Mouse (Mus musculus) heart, postnatal 0 days (tissue): ENCODE measurements around the gene Ube2n. TPM values are rescaled to one million over a fixed set of nuclear protein-coding genes. Genes with fewer than 3 reads are reported as not detected.

Experiments used
- ATAC-seq: fragments of 200-750 bp; cut with Nextera tagmentation; 2 replicates; pipeline ENCODE4 v1.8.0; 2017; ENCODE audit warnings: low read depth, moderate number of reproducible peaks, moderate library complexity; ENCODE audit not compliant: insufficient read depth
- DNase-seq: peaks from one replicate; pipeline ENCODE4 v3.0.0-alpha.2; 2016; ENCODE audit warnings: low spot score
- H3K27ac ChIP-seq: fragments of 300-500 bp; sonication (generic); 2 replicates; pipeline ENCODE4 v1.5.1; 2014; ENCODE audit warnings: low read depth, mild to moderate bottlenecking
- H3K27me3 ChIP-seq: fragments of 300-500 bp; sonication (generic); 2 replicates; pipeline ENCODE4 v1.6.1; 2014; ENCODE audit warnings: low read length, mixed read lengths; ENCODE audit not compliant: control insufficient read depth, insufficient read depth
- H3K36me3 ChIP-seq: fragments of 300-500 bp; sonication (generic); replicated peaks from 2 replicates; pipeline ENCODE4 v1.6.1; 2014; ENCODE audit warnings: low read length, mixed read lengths; ENCODE audit not compliant: control insufficient read depth, insufficient read depth
- H3K4me1 ChIP-seq: fragments of 300-500 bp; sonication (generic); 2 replicates; pipeline ENCODE4 v1.6.1; 2014; ENCODE audit warnings: antibody characterized with exemption; ENCODE audit not compliant: control insufficient read depth, insufficient read depth
- H3K4me2 ChIP-seq: fragments of 300-500 bp; sonication (generic); 2 replicates; pipeline ENCODE4 v1.6.1; 2014; ENCODE audit warnings: low read depth, mild to moderate bottlenecking, low read length, moderate library complexity
- H3K4me3 ChIP-seq: fragments of 300-500 bp; sonication (generic); 2 replicates; pipeline ENCODE4 v1.5.1; 2014; ENCODE audit warnings: low read depth, low read length
- H3K9ac ChIP-seq: fragments of 300-500 bp; sonication (generic); replicated peaks from 2 replicates; pipeline ENCODE4 v1.6.1; 2014; ENCODE audit warnings: low read depth, low read length, mixed read lengths
- H3K9me3 ChIP-seq: fragments of 300-500 bp; sonication (generic); replicated peaks from 2 replicates; pipeline ENCODE4 v1.6.1; 2016; ENCODE audit warnings: low read length; ENCODE audit not compliant: control insufficient read depth
- CTCF ChIP-seq: IDR thresholded peaks from 2 replicates; pipeline ENCODE4 v1.5.1; 2016; ENCODE audit warnings: antibody characterized with exemption, control low read depth, low read depth
- EP300 ChIP-seq: IDR thresholded peaks from 2 replicates; pipeline ENCODE4 v1.6.1; 2016; ENCODE audit warnings: antibody characterized with exemption, low read depth
- WGBS: fragments of 180-500 bp; shearing (Covaris S2); extraction: QIAGEN DNeasy Blood & Tissue Kit; methylation state at CpG from one replicate; pipeline ENCODE4 v1.1.7; 2014; 5-methylcytosine and 5-hydroxymethylcytosine counted together
- microRNA-seq: library from miRNA; unstranded; fragments of <30 nt; microRNA quantifications from one replicate; pipeline ENCODE4, GENCODE M21; 2016
- polyA plus RNA-seq: library from polyadenylated mRNA; unstranded; fragments of >200 nt; fragmentation: Nextera tagmentation; extraction: Ambion mirVana; gene quantifications from 2 replicates; pipeline ENCODE4 v1.2.1, GENCODE M21; 2015
- total RNA-seq: library from RNA; depleted of rRNA; stranded (reverse); fragments of >200 nt; gene quantifications from 2 replicates; pipeline ENCODE4 v1.2.3, GENCODE M21; 2014; ENCODE audit warnings: low replicate concordance; rRNA removed

Ube2n gene
- total and polyA plus RNA-seq, 2 experiments from 2014 or later: 190 to 242 TPM

GRCm38 (mm10) chr10:95587509-95588220, 72.7 kb downstream of the Ube2n start:
- Histone ChIP-seq H3K27ac (no peak overlapping the region), H3K4me3 (no peak overlapping the region), H3K4me1 (no peaks in the 10 kb centered on the region), H3K9me3 (0 out of 2 replicates have a peak, but pooled peaks cover 7% of the 10 kb centered on the region), H3K9ac (no peak overlapping the region), H3K27me3 (no peaks in the 10 kb centered on the region), H3K36me3 (no peaks in the 10 kb centered on the region), H3K4me2 (no peak overlapping the region)
- TF ChIP-seq CTCF (no peak), EP300 (no peak)
- whole genome bisulfite sequencing: 81% methylated on average over 8 of the region's 8 CpGs
- ATAC-seq: no peak
- DNase-seq: no peak

- TF ChIP-seq CTCF (no peak), EP300 (no peak)
- ATAC-seq (no peak), DNase-seq (no peak)
- H3K36me3 ChIP-seq: no peaks in the 10 kb centered on the region
- H3K4me1 ChIP-seq: no peaks in the 10 kb centered on the region
- no peak overlapping the region for H3K9ac ChIP-seq
- whole genome bisulfite sequencing: 81% methylated on average over 4 of the region's 4 CpGs
- H3K4me3 ChIP-seq: no peak overlapping the region
- no peaks in the 10 kb centered on the region for H3K27me3 ChIP-seq
- H3K9me3 ChIP-seq: 0 out of 2 replicates have a peak, but pooled peaks cover 7% of the 10 kb centered on the region
- H3K27ac ChIP-seq: no peak overlapping the region
- H3K4me2 ChIP-seq: no peak overlapping the region
Observed at GRCm38 (mm10) chr10:95589196-95589595, 74.3 kb downstream of the Ube2n start.

GRCm38 (mm10) chr10:95590196-95590595, 75.3 kb downstream of the Ube2n start:
- Histone ChIP-seq H3K27ac (no peak overlapping the region), H3K4me2 (no peak overlapping the region), H3K9me3 (0 out of 2 replicates have a peak, but pooled peaks cover 7% of the 10 kb centered on the region), H3K4me1 (no peaks in the 10 kb centered on the region), H3K27me3 (no peaks in the 10 kb centered on the region), H3K9ac (no peak overlapping the region), H3K4me3 (no peak overlapping the region), H3K36me3 (no peaks in the 10 kb centered on the region)
- ATAC-seq (no peak), DNase-seq (no peak)
- TF ChIP-seq CTCF (no peak), EP300 (no peak)
- WGBS: 85% methylated on average over 6 of the region's 6 CpGs

- Histone ChIP-seq H3K9me3 (0 out of 2 replicates have a peak, but pooled peaks cover 7% of the 10 kb centered on the region), H3K27ac (no peak overlapping the region), H3K4me2 (no peak overlapping the region), H3K9ac (no peak overlapping the region), H3K4me1 (no peaks in the 10 kb centered on the region), H3K36me3 (no peaks in the 10 kb centered on the region), H3K27me3 (no peaks in the 10 kb centered on the region), H3K4me3 (no peak overlapping the region)
- DNase-seq: no peak
- TF ChIP-seq CTCF (no peak), EP300 (no peak)
- no peak for ATAC-seq
- WGBS: 81% methylated on average over 4 of the region's 4 CpGs
Observed at GRCm38 (mm10) chr10:95591257-95591656, 76.3 kb downstream of the Ube2n start.

GRCm38 (mm10) chr10:95594414-95594813, 79.5 kb downstream of the Ube2n start:
- H3K36me3 ChIP-seq: no peaks in the 10 kb centered on the region
- no peak overlapping the region for H3K4me3 ChIP-seq
- DNase-seq (no peak), ATAC-seq (no peak)
- 57% methylated on average over 11 of the region's 11 CpGs for WGBS
- no peak overlapping the region for H3K27ac ChIP-seq
- H3K27me3 ChIP-seq: no peaks in the 10 kb centered on the region
- TF ChIP-seq EP300 (no peak), CTCF (no peak)
- no peaks in the 10 kb centered on the region for H3K4me1 ChIP-seq
- 0 out of 2 replicates have a peak, but pooled peaks cover 3% of the 10 kb centered on the region for H3K9me3 ChIP-seq
- no peak overlapping the region for H3K4me2 ChIP-seq
- no peak overlapping the region for H3K9ac ChIP-seq

Small RNAs within 50 kb of the gene (microRNA-seq; reads per million reads assigned to microRNA genes)
- gene Mir3058: 10.7 reads per million, percentile 30 among the genes with 10 or more reads in this experiment

Other genes starting within 250 kb of the Ube2n start
- 20.1 and 21.1 TPM in 2 replicates for gene Cradd, start 191.0 kb upstream of the Ube2n start, total RNA-seq
- 11.6 and 12.2 TPM in 2 replicates for gene Cradd, start 191.0 kb upstream of the Ube2n start, polyA plus RNA-seq
- gene Socs2, start 98.0 kb upstream of the Ube2n start, total RNA-seq: 71.2 and 103 TPM in 2 replicates
- 131 and 137 TPM in 2 replicates for gene Socs2, start 98.0 kb upstream of the Ube2n start, polyA plus RNA-seq
- gene Mrpl42, start 13.2 kb upstream of the Ube2n start, total RNA-seq: 524 and 645 TPM in 2 replicates
- gene Mrpl42, start 13.2 kb upstream of the Ube2n start, polyA plus RNA-seq: 928 and 1,023 TPM in 2 replicates
- gene Nudt4, start 49.0 kb downstream of the Ube2n start, total RNA-seq: 72.2 and 74.5 TPM in 2 replicates
- gene Nudt4, start 49.0 kb downstream of the Ube2n start, polyA plus RNA-seq: 70.0 and 81.3 TPM in 2 replicates
- gene Anapc15-ps, start 158.3 kb downstream of the Ube2n start, total RNA-seq: not detected in 2 replicates
- gene Anapc15-ps, start 158.3 kb downstream of the Ube2n start, polyA plus RNA-seq: not detected in 2 replicates